Mouse (Mus musculus) stomach, postnatal 0 days (tissue): ENCODE measurements around the gene Rbm28. TPM values are rescaled to one million over a fixed set of nuclear protein-coding genes. Genes with fewer than 3 reads are reported as not detected.

Source experiments
- ATAC-seq: fragments of 200-750 bp; cut with Nextera tagmentation; 2 replicates; pipeline ENCODE4 v1.8.0; 2017; ENCODE audit not compliant: low FRiP score, low TSS enrichment
- DNase-seq: peaks from one replicate; pipeline ENCODE4 v3.0.0-alpha.2; 2016; ENCODE audit warnings: low spot score
- H3K27ac ChIP-seq: fragments of 300-500 bp; sonication (generic); replicated peaks from 2 replicates; pipeline ENCODE4 v1.5.1; 2014; ENCODE audit warnings: mild to moderate bottlenecking, control low read depth
- H3K27me3 ChIP-seq: fragments of 300-500 bp; sonication (generic); 2 replicates; pipeline ENCODE4 v1.6.1; 2014; ENCODE audit warnings: low read length; ENCODE audit not compliant: control insufficient read depth, insufficient read depth
- H3K36me3 ChIP-seq: fragments of 300-500 bp; sonication (generic); 2 replicates; pipeline ENCODE4 v1.6.1; 2014; ENCODE audit warnings: low read length, mixed read lengths; ENCODE audit not compliant: control insufficient read depth, insufficient read depth
- H3K4me1 ChIP-seq: fragments of 300-500 bp; sonication (generic); replicated peaks from 2 replicates; pipeline ENCODE4 v1.6.1; 2014; ENCODE audit warnings: antibody characterized with exemption; ENCODE audit not compliant: control insufficient read depth, insufficient read depth
- H3K4me2 ChIP-seq: fragments of 300-500 bp; sonication (generic); replicated peaks from 2 replicates; pipeline ENCODE4 v1.6.1; 2014; ENCODE audit warnings: low read depth, mild to moderate bottlenecking, control low read depth, moderate library complexity
- H3K4me3 ChIP-seq: fragments of 300-500 bp; sonication (generic); 2 replicates; pipeline ENCODE4 v1.5.1; 2014; ENCODE audit warnings: low read depth, low read length, control low read depth
- H3K9ac ChIP-seq: fragments of 300-500 bp; sonication (generic); 2 replicates; pipeline ENCODE4 v1.6.1; 2014; ENCODE audit warnings: mild to moderate bottlenecking, low read length, control low read depth, mixed read lengths
- H3K9me3 ChIP-seq: fragments of 300-500 bp; sonication (generic); 2 replicates; pipeline ENCODE4 v1.6.1; 2016; ENCODE audit warnings: low read length; ENCODE audit not compliant: control insufficient read depth
- CTCF ChIP-seq: IDR thresholded peaks from 2 replicates; pipeline ENCODE4 v1.5.1; 2016; ENCODE audit warnings: antibody characterized with exemption, low read depth, mild to moderate bottlenecking, moderate library complexity
- EP300 ChIP-seq: optimal IDR thresholded peaks from 2 replicates; pipeline ENCODE3; 2016; ENCODE audit warnings: antibody characterized with exemption
- WGBS: fragments of 180-500 bp; shearing (Covaris S2); extraction: QIAGEN DNeasy Blood & Tissue Kit; methylation state at CpG from one replicate; pipeline ENCODE4 v1.1.7; 2014; 5-methylcytosine and 5-hydroxymethylcytosine counted together
- polyA plus RNA-seq: library from polyadenylated mRNA; unstranded; fragments of >200 nt; fragmentation: Nextera tagmentation; extraction: Ambion mirVana; gene quantifications from 2 replicates; pipeline ENCODE4 v1.2.1, GENCODE M21; 2015

The Rbm28 gene
- polyA plus RNA-seq, 1 experiment from 2014 or later = 11.8 TPM

GRCm38 (mm10) chr6:29179843-29180242, 15.0 kb upstream of the Rbm28 start:
- 53% methylated on average over 8 of the region's 8 CpGs for WGBS
- H3K27me3 ChIP-seq = no peaks in the 10 kb centered on the region; the same call in 1 of the 2 replicates
- no peaks in the 10 kb centered on the region for H3K4me1 ChIP-seq
- peak overlapping the region; percentile 96 for H3K4me2 ChIP-seq
- no peaks in the 10 kb centered on the region for H3K36me3 ChIP-seq
- H3K27ac ChIP-seq = no peak overlapping the region
- DNase-seq (peak; percentile 9), ATAC-seq (no peak)
- no peaks in the 10 kb centered on the region for H3K9me3 ChIP-seq
- no peak overlapping the region for H3K9ac ChIP-seq
- TF ChIP-seq CTCF (no peak), EP300 (no peak)
- H3K4me3 ChIP-seq = no peak overlapping the region

GRCm38 (mm10) chr6:29178888-29179658, 14.3 kb upstream of the Rbm28 start, which contains the start of gene Prrt4:
Gene Prrt4, minus strand, starts transcription at chr6:29179584.
- no peaks in the 10 kb centered on the region for H3K4me1 ChIP-seq
- TF ChIP-seq CTCF = no peak
- no peak for TF ChIP-seq EP300
- H3K9ac ChIP-seq = peak within 1 kb of the TSS; percentile 59
- H3K36me3 ChIP-seq = no peaks in the 10 kb centered on the region
- H3K9me3 ChIP-seq = no peaks in the 10 kb centered on the region
- H3K27ac ChIP-seq = no peak within 1 kb of the TSS
- peak within 1 kb of the TSS; percentile 96 for H3K4me2 ChIP-seq
- DNase-seq (peak; percentile 59), ATAC-seq (peak; percentile 72)
- 2% methylated on average over 59 of the region's 79 CpGs for WGBS
- no peaks in the 10 kb centered on the region; the same call in 1 of the 2 replicates for H3K27me3 ChIP-seq
- peak within 1 kb of the TSS; percentile 61 for H3K4me3 ChIP-seq

- Histone ChIP-seq H3K9me3 (no peaks in the 10 kb centered on the region), H3K4me1 (no peaks in the 10 kb centered on the region), H3K4me3 (peak overlapping the region; percentile 61), H3K27me3 (no peaks in the 10 kb centered on the region; the same call in 1 of the 2 replicates), H3K9ac (no peak overlapping the region), H3K4me2 (peak overlapping the region; percentile 96), H3K27ac (no peak overlapping the region), H3K36me3 (no peaks in the 10 kb centered on the region)
- ATAC-seq (peak; percentile 69), DNase-seq (peak; percentile 13)
- TF ChIP-seq CTCF = peak; percentile 32
- no peak for TF ChIP-seq EP300
- 48% methylated on average over 17 of the region's 17 CpGs for WGBS
Observed at GRCm38 (mm10) chr6:29177901-29178879, 13.4 kb upstream of the Rbm28 start.

GRCm38 (mm10) chr6:29175113-29175512, 10.3 kb upstream of the Rbm28 start:
- WGBS = 77% methylated on average over 3 of the region's 3 CpGs
- Histone ChIP-seq H3K27me3 (peaks cover 7% of the 10 kb centered on the region; the same call in 1 of the 2 replicates), H3K4me1 (peaks cover 4% of the 10 kb centered on the region), H3K9ac (no peak overlapping the region), H3K9me3 (no peaks in the 10 kb centered on the region), H3K36me3 (no peaks in the 10 kb centered on the region), H3K4me2 (no peak overlapping the region), H3K27ac (no peak overlapping the region), H3K4me3 (no peak overlapping the region)
- TF ChIP-seq EP300 (no peak), CTCF (no peak)
- DNase-seq (peak; percentile 9), ATAC-seq (no peak)

- Histone ChIP-seq H3K4me2 (no peak overlapping the region), H3K36me3 (no peaks in the 10 kb centered on the region), H3K9ac (no peak overlapping the region), H3K4me3 (no peak overlapping the region), H3K4me1 (peaks cover 4% of the 10 kb centered on the region), H3K27ac (no peak overlapping the region), H3K27me3 (peaks cover 10% of the 10 kb centered on the region; the same call in 1 of the 2 replicates), H3K9me3 (no peaks in the 10 kb centered on the region)
- WGBS = 26% methylated on average over 7 of the region's 7 CpGs
- no peak for ATAC-seq
- no peak for TF ChIP-seq EP300
- no peak for DNase-seq
Observed at GRCm38 (mm10) chr6:29174368-29174767, 9.6 kb upstream of the Rbm28 start.
